Mouse (Mus musculus): ENCODE data around the gene Synrg. TPM values are rescaled to one million over a fixed set of nuclear protein-coding genes. Genes with fewer than 3 reads are reported as not detected.

Synrg gene
- polyA plus RNA-seq, 1 experiment from 2014 or later, result 8.0 TPM

DNA sequence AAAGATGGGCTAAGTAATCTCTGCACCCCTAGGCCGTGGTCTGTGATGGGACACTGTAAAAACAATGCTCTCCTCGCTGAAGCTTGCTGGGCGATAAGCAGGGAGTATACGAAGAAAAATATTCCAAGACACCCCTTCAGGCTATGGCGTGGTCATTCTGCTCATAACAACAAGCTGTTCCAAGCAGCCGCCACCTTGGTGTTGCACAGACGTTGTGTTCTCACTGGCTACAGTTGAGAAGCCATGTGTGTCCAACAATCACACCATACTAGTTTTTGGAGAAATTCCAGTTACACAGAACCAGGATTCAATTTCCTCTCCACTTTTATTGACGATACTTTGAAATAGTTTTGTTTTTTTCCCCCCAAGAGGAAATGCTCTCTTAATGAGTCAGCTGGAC lies 25.7 kb upstream of the Synrg start:
- no peaks in the 10 kb centered on the region for H3K4me1 ChIP-seq (ENCODE audit: control insufficient read depth, insufficient read depth, low read length)
- no peaks in the 10 kb centered on the region for H3K36me3 ChIP-seq (replicated peaks; ENCODE audit: control insufficient read depth, insufficient read depth, low read depth, low read length)
- H3K9me3 ChIP-seq (replicated peaks; ENCODE audit: control insufficient read depth, low read length), result no peaks in the 10 kb centered on the region
- no peak for DNase-seq (ENCODE audit: low spot score)
- H3K4me3 ChIP-seq (ENCODE audit: low read depth, low read length), result no peak overlapping the region
- no peaks in the 10 kb centered on the region for H3K27me3 ChIP-seq (ENCODE audit: control insufficient read depth, insufficient read depth, low read length)
- no peak overlapping the region for H3K9ac ChIP-seq (replicated peaks; ENCODE audit: low read length)
- H3K4me2 ChIP-seq (ENCODE audit: low read depth, low read length), result no peak overlapping the region
- ATAC-seq (replicated peaks; ENCODE audit: insufficient number of reproducible peaks, low FRiP score, low TSS enrichment, low read depth), result no peak
- WGBS, result 81% methylated on average over 8 of the region's 8 CpGs
- H3K27ac ChIP-seq (replicated peaks; ENCODE audit: low read depth, low read length), result no peak overlapping the region

DNA sequence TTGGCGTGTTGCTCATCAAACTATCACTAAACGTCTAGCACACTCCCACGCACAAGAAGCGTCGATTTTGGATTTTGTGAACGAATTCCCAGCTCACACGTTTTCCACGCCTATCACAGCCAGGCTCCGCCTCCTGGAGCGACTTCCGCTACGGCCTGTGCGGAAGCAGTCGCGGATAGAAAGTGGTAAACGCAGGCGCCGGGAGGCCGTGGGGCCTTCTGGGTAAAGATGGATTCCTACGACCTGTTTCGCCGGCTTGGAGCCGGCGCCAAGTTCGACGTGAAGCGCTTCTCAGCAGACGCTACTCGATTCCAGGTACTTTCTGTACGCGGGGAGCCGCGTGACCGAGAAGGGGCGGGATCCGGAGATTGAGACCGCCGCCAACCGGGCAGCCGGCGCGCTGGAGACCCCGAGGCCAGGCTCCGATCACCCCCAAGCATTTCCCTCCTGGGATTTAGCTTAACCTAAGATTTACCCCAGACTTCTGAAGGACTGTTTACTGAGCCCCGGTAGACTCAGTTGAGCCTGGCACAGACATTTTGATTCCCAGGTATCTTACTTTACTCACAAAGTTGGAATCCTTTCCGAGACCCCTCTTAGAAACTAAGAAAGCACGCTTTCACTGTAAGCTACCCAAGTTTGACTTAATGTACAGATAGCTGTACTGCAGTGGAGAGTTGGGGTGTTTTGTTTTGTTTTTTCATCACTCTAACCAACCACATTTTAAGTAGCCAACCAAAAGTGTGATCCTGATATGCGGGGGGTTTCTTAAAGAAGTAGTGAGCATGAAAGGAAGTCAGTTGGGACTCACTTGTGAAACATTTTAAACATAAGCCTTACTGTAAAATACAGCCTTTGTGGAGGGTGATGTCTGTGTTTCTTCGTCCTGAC lies 22.0 kb upstream of the Synrg start, which contains the start of gene Ddx52:
TSS of gene Ddx52 (plus strand) at position 113 of the 891 bp plus-strand sequence.
- Histone ChIP-seq H3K4me1 (ENCODE audit: control insufficient read depth, insufficient read depth, low read length) (no peaks in the 10 kb centered on the region), H3K36me3 (replicated peaks; ENCODE audit: control insufficient read depth, insufficient read depth, low read depth, low read length) (peaks cover 6% of the 10 kb centered on the region), H3K9ac (replicated peaks; ENCODE audit: low read length) (peak within 1 kb of the TSS; percentile 88), H3K4me3 (ENCODE audit: low read depth, low read length) (peak within 1 kb of the TSS; percentile 86), H3K4me2 (ENCODE audit: low read depth, low read length) (peak within 1 kb of the TSS; percentile 59), H3K9me3 (replicated peaks; ENCODE audit: control insufficient read depth, low read length) (no peaks in the 10 kb centered on the region), H3K27ac (replicated peaks; ENCODE audit: low read depth, low read length) (peak within 1 kb of the TSS; percentile 71), H3K27me3 (ENCODE audit: control insufficient read depth, insufficient read depth, low read length) (no peaks in the 10 kb centered on the region)
- DNase-seq (ENCODE audit: low spot score) (peak; percentile 95), ATAC-seq (replicated peaks; ENCODE audit: insufficient number of reproducible peaks, low FRiP score, low TSS enrichment, low read depth) (peak; percentile 83; the same call in 1 of the 2 replicates)
- 1% methylated on average over 49 of the region's 49 CpGs for WGBS

DNA sequence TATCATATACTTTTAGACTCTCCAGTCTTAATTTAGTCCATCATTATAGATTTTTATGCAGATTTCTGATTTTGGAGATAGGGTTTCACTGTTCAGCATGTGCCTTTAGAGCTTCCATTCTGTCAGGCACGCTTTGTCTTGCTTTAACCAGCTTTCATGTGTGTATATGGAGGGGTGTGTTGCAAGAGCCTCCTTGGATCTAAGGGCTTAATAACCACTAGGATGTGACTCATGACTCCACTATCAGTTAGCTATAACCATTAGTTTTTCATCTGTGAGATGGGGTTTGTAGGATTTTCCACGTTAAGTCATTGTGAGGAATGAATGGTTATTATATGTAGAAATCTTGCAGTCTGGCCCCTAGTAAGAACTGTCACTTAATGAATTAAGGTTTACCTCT lies 7.4 kb upstream of the Synrg start:
- Histone ChIP-seq H3K9me3 (replicated peaks; ENCODE audit: control insufficient read depth, low read length) (no peaks in the 10 kb centered on the region), H3K4me3 (ENCODE audit: low read depth, low read length) (no peak overlapping the region), H3K27me3 (ENCODE audit: control insufficient read depth, insufficient read depth, low read length) (no peaks in the 10 kb centered on the region), H3K27ac (replicated peaks; ENCODE audit: low read depth, low read length) (no peak overlapping the region), H3K36me3 (replicated peaks; ENCODE audit: control insufficient read depth, insufficient read depth, low read depth, low read length) (peaks cover 5% of the 10 kb centered on the region), H3K4me1 (ENCODE audit: control insufficient read depth, insufficient read depth, low read length) (no peaks in the 10 kb centered on the region), H3K9ac (replicated peaks; ENCODE audit: low read length) (no peak overlapping the region), H3K4me2 (ENCODE audit: low read depth, low read length) (no peak overlapping the region)
- DNase-seq (ENCODE audit: low spot score), result no peak
- ATAC-seq (replicated peaks; ENCODE audit: insufficient number of reproducible peaks, low FRiP score, low TSS enrichment, low read depth), result no peak
- WGBS, result 94% methylated on average over 2 of the region's 2 CpGs

DNA sequence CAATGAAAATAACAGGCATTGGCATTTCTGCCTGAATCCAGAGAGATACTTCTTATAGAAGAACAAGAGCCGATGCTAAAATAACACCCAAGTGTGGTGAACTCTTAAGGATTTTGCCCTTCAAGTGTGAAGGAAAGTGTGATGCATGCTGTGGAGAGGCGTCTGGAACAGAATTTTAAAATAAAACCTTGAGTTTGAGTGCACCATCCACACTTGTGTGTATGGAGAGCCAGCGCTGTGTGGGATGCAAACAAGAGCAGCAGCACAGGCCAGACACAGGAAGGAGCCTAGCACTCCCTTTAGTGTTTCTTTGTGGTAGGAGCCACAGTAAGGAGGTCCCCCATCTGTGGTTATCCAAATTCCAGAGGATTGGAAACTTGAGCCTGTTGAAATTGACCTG lies 2.2 kb upstream of the Synrg start:
- no peak for DNase-seq (ENCODE audit: low spot score)
- ATAC-seq (replicated peaks; ENCODE audit: insufficient number of reproducible peaks, low FRiP score, low TSS enrichment, low read depth), result no peak
- WGBS, result 92% methylated on average over 3 of the region's 3 CpGs
- Histone ChIP-seq H3K4me3 (ENCODE audit: low read depth, low read length) (no peak overlapping the region), H3K27ac (replicated peaks; ENCODE audit: low read depth, low read length) (no peak overlapping the region), H3K27me3 (ENCODE audit: control insufficient read depth, insufficient read depth, low read length) (no peaks in the 10 kb centered on the region), H3K9ac (replicated peaks; ENCODE audit: low read length) (no peak overlapping the region), H3K36me3 (replicated peaks; ENCODE audit: control insufficient read depth, insufficient read depth, low read depth, low read length) (peaks cover 4% of the 10 kb centered on the region), H3K9me3 (replicated peaks; ENCODE audit: control insufficient read depth, low read length) (no peaks in the 10 kb centered on the region), H3K4me1 (ENCODE audit: control insufficient read depth, insufficient read depth, low read length) (no peaks in the 10 kb centered on the region), H3K4me2 (ENCODE audit: low read depth, low read length) (no peak overlapping the region)

DNA sequence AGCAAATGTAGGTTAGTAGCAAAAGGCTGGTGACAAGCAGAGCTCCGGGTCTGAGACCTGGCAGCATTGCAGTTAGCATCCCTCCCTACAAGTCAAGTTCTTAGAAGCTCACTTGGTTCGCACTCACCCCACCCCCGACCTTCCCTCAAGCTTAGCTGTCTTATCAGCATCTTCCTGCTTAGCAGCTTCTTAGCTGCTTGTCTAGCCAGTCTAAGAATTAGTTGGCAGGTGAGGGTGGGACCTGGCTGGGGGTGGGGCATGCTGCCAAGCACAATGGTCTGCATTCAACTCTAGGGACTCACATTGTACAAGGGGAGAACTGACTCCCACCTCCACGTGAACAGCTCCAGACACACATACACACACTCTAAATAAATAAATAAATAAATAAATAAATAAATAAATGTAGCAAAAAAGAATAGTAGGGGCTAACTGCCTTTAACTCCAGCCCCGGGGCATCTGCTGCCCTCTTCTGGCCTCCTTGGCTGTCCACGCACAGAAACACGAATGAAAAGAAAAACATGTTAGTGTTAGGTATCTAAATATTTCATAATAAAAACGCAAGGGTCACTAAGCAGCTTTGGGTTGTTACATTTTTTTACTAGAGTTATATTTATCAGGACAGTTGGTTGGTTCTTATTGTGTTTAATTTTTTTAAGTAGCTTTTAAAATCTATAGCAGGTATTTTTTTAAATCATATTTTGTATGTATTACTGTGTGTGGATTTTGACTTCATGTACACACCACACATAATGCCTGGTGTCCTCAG lies 3.4 kb downstream of the Synrg start:
- ATAC-seq (replicated peaks; ENCODE audit: insufficient number of reproducible peaks, low FRiP score, low TSS enrichment, low read depth), result no peak
- no peak overlapping the region for H3K4me3 ChIP-seq (ENCODE audit: low read depth, low read length)
- no peaks in the 10 kb centered on the region for H3K27me3 ChIP-seq (ENCODE audit: control insufficient read depth, insufficient read depth, low read length)
- peaks cover 2% of the 10 kb centered on the region; the same call in 1 of the 2 replicates for H3K36me3 ChIP-seq (replicated peaks; ENCODE audit: control insufficient read depth, insufficient read depth, low read depth, low read length)
- no peaks in the 10 kb centered on the region for H3K9me3 ChIP-seq (replicated peaks; ENCODE audit: control insufficient read depth, low read length)
- WGBS, result 44% methylated on average over 8 of the region's 8 CpGs
- H3K4me1 ChIP-seq (ENCODE audit: control insufficient read depth, insufficient read depth, low read length), result no peaks in the 10 kb centered on the region
- no peak overlapping the region for H3K27ac ChIP-seq (replicated peaks; ENCODE audit: low read depth, low read length)
- no peak overlapping the region for H3K9ac ChIP-seq (replicated peaks; ENCODE audit: low read length)
- no peak for DNase-seq (ENCODE audit: low spot score)
- no peak overlapping the region for H3K4me2 ChIP-seq (ENCODE audit: low read depth, low read length)

DNA sequence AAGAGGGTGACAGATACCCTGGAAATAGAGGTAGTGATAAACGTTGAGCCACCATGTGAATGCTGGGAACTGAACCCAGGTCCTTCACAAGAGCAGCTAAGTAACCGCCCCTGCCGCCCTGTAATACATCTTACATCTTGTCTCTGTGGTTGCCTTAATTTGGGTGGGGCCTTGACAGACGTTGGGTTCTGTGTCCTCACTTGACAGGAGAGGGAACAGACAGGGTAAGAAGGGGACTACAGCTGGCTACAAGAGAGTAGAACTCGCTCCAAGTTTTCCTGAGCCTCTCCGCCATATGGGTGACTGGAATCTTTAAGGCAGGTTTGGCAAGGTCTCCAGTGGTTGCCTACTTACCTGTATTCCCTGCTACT lies 4.0 kb downstream of the Synrg start:
- no peak for DNase-seq (ENCODE audit: low spot score)
- Histone ChIP-seq H3K4me3 (ENCODE audit: low read depth, low read length) (no peak overlapping the region), H3K36me3 (replicated peaks; ENCODE audit: control insufficient read depth, insufficient read depth, low read depth, low read length) (no peaks in the 10 kb centered on the region), H3K27me3 (ENCODE audit: control insufficient read depth, insufficient read depth, low read length) (no peaks in the 10 kb centered on the region), H3K9ac (replicated peaks; ENCODE audit: low read length) (no peak overlapping the region), H3K27ac (replicated peaks; ENCODE audit: low read depth, low read length) (no peak overlapping the region), H3K4me2 (ENCODE audit: low read depth, low read length) (no peak overlapping the region), H3K9me3 (replicated peaks; ENCODE audit: control insufficient read depth, low read length) (no peaks in the 10 kb centered on the region), H3K4me1 (ENCODE audit: control insufficient read depth, insufficient read depth, low read length) (no peaks in the 10 kb centered on the region)
- no peak for ATAC-seq (replicated peaks; ENCODE audit: insufficient number of reproducible peaks, low FRiP score, low TSS enrichment, low read depth)
- WGBS, result 77% methylated on average over 6 of the region's 6 CpGs

DNA sequence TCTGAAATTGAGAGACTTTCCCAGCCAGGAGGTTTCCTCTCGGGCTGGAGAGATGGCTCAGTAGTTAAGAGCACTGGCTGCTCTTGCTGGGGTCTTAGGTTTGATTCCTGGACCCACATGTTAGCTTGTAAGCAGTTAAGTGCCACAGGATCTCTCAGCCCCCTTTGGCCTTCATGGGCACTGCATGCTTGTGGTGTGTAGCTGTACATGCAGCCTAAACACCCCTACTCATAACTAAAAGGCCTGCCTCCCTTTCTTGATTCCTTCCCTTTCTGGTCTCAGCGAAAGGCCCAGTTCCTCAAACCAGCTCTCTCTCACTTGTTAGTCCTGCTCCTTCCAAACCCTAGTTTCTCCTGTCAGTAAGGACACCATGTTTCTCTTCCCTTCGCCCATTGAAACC lies 4.8 kb downstream of the Synrg start:
- no peaks in the 10 kb centered on the region for H3K4me1 ChIP-seq (ENCODE audit: control insufficient read depth, insufficient read depth, low read length)
- DNase-seq (ENCODE audit: low spot score) (no peak), ATAC-seq (replicated peaks; ENCODE audit: insufficient number of reproducible peaks, low FRiP score, low TSS enrichment, low read depth) (no peak)
- H3K4me2 ChIP-seq (ENCODE audit: low read depth, low read length), result no peak overlapping the region
- H3K27ac ChIP-seq (replicated peaks; ENCODE audit: low read depth, low read length), result no peak overlapping the region
- no peak overlapping the region for H3K4me3 ChIP-seq (ENCODE audit: low read depth, low read length)
- H3K9me3 ChIP-seq (replicated peaks; ENCODE audit: control insufficient read depth, low read length), result no peaks in the 10 kb centered on the region
- WGBS, result 89% methylated on average over 3 of the region's 3 CpGs
- no peaks in the 10 kb centered on the region for H3K27me3 ChIP-seq (ENCODE audit: control insufficient read depth, insufficient read depth, low read length)
- no peak overlapping the region for H3K9ac ChIP-seq (replicated peaks; ENCODE audit: low read length)
- no peaks in the 10 kb centered on the region for H3K36me3 ChIP-seq (replicated peaks; ENCODE audit: control insufficient read depth, insufficient read depth, low read depth, low read length)
